Mouse (Mus musculus) ES-E14 (cell line): Measurements from ENCODE around the gene Fbln1.

Experiments used
- CHD2 ChIP-seq: IDR thresholded peaks from 2 replicates; pipeline ENCODE4 v1.6.1; 2014; ENCODE audit warnings: mild to moderate bottlenecking, low read depth, low read length, inconsistent platforms
- MAFK ChIP-seq: IDR thresholded peaks from 2 replicates; pipeline ENCODE4 v1.6.1; 2014; ENCODE audit warnings: mild to moderate bottlenecking, low read depth, low read length, inconsistent platforms; ENCODE audit not compliant: insufficient read depth
- ZC3H11A ChIP-seq: IDR thresholded peaks from 2 replicates; pipeline ENCODE4 v1.6.1; 2012; ENCODE audit warnings: low read depth, mild to moderate bottlenecking, inconsistent platforms, low read length, borderline replicate concordance

- TF ChIP-seq ZC3H11A (no peak), MAFK (no peak), CHD2 (no peak)
Measured at GRCm38 (mm10) chr15:85161416-85161815, 44.3 kb upstream of the Fbln1 start.
